Mouse (Mus musculus) forebrain, embryonic 16.5 days (tissue): ENCODE measurements around the gene Minpp1. TPM values are rescaled to one million over a fixed set of nuclear protein-coding genes. Genes with fewer than 3 reads are reported as not detected.
A peak's percentile ranks its signal among the peaks of the same experiment; 100 is the strongest.

ENCODE experiments used
- ATAC-seq: fragments of 200-750 bp; cut with Nextera tagmentation; 2 replicates; pipeline ENCODE4 v1.8.0; 2017; ENCODE audit warnings: mild to moderate bottlenecking, moderate library complexity
- H3K27ac ChIP-seq: fragments of 300-500 bp; sonication (generic); 2 replicates; pipeline ENCODE4 v1.5.1; 2014; ENCODE audit warnings: low read length, control low read depth
- H3K27me3 ChIP-seq: fragments of 300-500 bp; sonication (generic); replicated peaks from 2 replicates; pipeline ENCODE4 v1.6.1; 2014; ENCODE audit warnings: low read length; ENCODE audit not compliant: control insufficient read depth, insufficient read depth
- H3K36me3 ChIP-seq: fragments of 300-500 bp; sonication (generic); 2 replicates; pipeline ENCODE4 v1.6.1; 2014; ENCODE audit not compliant: control insufficient read depth, insufficient read depth
- H3K4me1 ChIP-seq: fragments of 300-500 bp; sonication (generic); replicated peaks from 2 replicates; pipeline ENCODE4 v1.6.1; 2014; ENCODE audit warnings: low read length; ENCODE audit not compliant: control insufficient read depth, insufficient read depth
- H3K4me2 ChIP-seq: fragments of 300-500 bp; sonication (generic); 2 replicates; pipeline ENCODE4 v1.6.1; 2014; ENCODE audit warnings: mild to moderate bottlenecking, low read length, control low read depth
- H3K4me3 ChIP-seq: fragments of 300-500 bp; sonication (generic); replicated peaks from 2 replicates; pipeline ENCODE4 v1.5.1; 2014; ENCODE audit warnings: mild to moderate bottlenecking, low read length, control low read depth
- H3K9ac ChIP-seq: fragments of 300-500 bp; sonication (generic); replicated peaks from 2 replicates; pipeline ENCODE4 v1.6.1; 2014; ENCODE audit warnings: low read depth, low read length, control low read depth
- H3K9me3 ChIP-seq: fragments of 300-500 bp; sonication (generic); 2 replicates; pipeline ENCODE4 v1.6.1; 2016; ENCODE audit warnings: low read length; ENCODE audit not compliant: control insufficient read depth
- WGBS: fragments of 180-500 bp; shearing (Covaris S2); extraction: QIAGEN DNeasy Blood & Tissue Kit; methylation state at CpG from one replicate; pipeline ENCODE4 v1.1.7; 2014; 5-methylcytosine and 5-hydroxymethylcytosine counted together
- polyA plus RNA-seq: library from polyadenylated mRNA; unstranded; fragments of >200 nt; fragmentation: Nextera tagmentation; extraction: Ambion mirVana; gene quantifications from 2 replicates; pipeline ENCODE4 v1.2.1, GENCODE M21; 2015

The Minpp1 gene
- polyA plus RNA-seq, 1 experiment from 2014 or later, result 49.5 TPM

- H3K9ac ChIP-seq, result no peak overlapping the region
- no peaks in the 10 kb centered on the region for H3K27me3 ChIP-seq
- H3K4me3 ChIP-seq, result no peak overlapping the region
- no peaks in the 10 kb centered on the region for H3K4me1 ChIP-seq
- WGBS, result 88% methylated on average over 6 of the region's 6 CpGs
- no peak overlapping the region for H3K4me2 ChIP-seq
- no peak for ATAC-seq
- peaks cover 14% of the 10 kb centered on the region for H3K36me3 ChIP-seq
- H3K9me3 ChIP-seq, result no peaks in the 10 kb centered on the region
- no peak overlapping the region for H3K27ac ChIP-seq
Observed at GRCm38 (mm10) chr19:32497411-32497810, 11.8 kb downstream of the Minpp1 start.

GRCm38 (mm10) chr19:32498002-32498401, 12.4 kb downstream of the Minpp1 start:
- Histone ChIP-seq H3K9me3 (no peaks in the 10 kb centered on the region), H3K4me1 (no peaks in the 10 kb centered on the region), H3K4me3 (no peak overlapping the region), H3K36me3 (peaks cover 14% of the 10 kb centered on the region), H3K9ac (no peak overlapping the region), H3K4me2 (no peak overlapping the region), H3K27me3 (no peaks in the 10 kb centered on the region), H3K27ac (no peak overlapping the region)
- WGBS, result 98% methylated on average over 5 of the region's 5 CpGs
- ATAC-seq, result no peak

- no peak overlapping the region for H3K27ac ChIP-seq
- H3K4me3 ChIP-seq, result no peak overlapping the region
- no peaks in the 10 kb centered on the region for H3K27me3 ChIP-seq
- no peaks in the 10 kb centered on the region for H3K9me3 ChIP-seq
- no peaks in the 10 kb centered on the region for H3K4me1 ChIP-seq
- WGBS, result 83% methylated on average over 6 of the region's 6 CpGs
- no peak overlapping the region for H3K9ac ChIP-seq
- ATAC-seq, result 0 out of 2 replicates have a peak, but pooled peaks have one; percentile 28
- H3K4me2 ChIP-seq, result no peak overlapping the region
- H3K36me3 ChIP-seq, result peaks cover 12% of the 10 kb centered on the region
Observed at GRCm38 (mm10) chr19:32501414-32501813, 15.8 kb downstream of the Minpp1 start.

GRCm38 (mm10) chr19:32506081-32506480, 20.5 kb downstream of the Minpp1 start:
- WGBS, result 89% methylated on average over 8 of the region's 8 CpGs
- Histone ChIP-seq H3K36me3 (0 out of 2 replicates have a peak, but pooled peaks cover 2% of the 10 kb centered on the region), H3K9me3 (no peaks in the 10 kb centered on the region), H3K4me1 (no peaks in the 10 kb centered on the region), H3K27me3 (no peaks in the 10 kb centered on the region), H3K9ac (no peak overlapping the region), H3K27ac (no peak overlapping the region), H3K4me2 (no peak overlapping the region), H3K4me3 (no peak overlapping the region)
- ATAC-seq, result no peak

GRCm38 (mm10) chr19:32506514-32506913, 20.9 kb downstream of the Minpp1 start:
- Histone ChIP-seq H3K4me2 (no peak overlapping the region), H3K27ac (no peak overlapping the region), H3K4me3 (no peak overlapping the region), H3K36me3 (no peaks in the 10 kb centered on the region), H3K9me3 (no peaks in the 10 kb centered on the region), H3K4me1 (no peaks in the 10 kb centered on the region), H3K27me3 (no peaks in the 10 kb centered on the region), H3K9ac (no peak overlapping the region)
- 94% methylated on average over 5 of the region's 5 CpGs for WGBS
- no peak for ATAC-seq

- Histone ChIP-seq H3K27me3 (no peaks in the 10 kb centered on the region), H3K9me3 (no peaks in the 10 kb centered on the region), H3K4me1 (no peaks in the 10 kb centered on the region), H3K9ac (no peak overlapping the region), H3K27ac (no peak overlapping the region), H3K4me2 (no peak overlapping the region), H3K36me3 (peaks cover 1% of the 10 kb centered on the region; the same call in 1 of the 2 replicates), H3K4me3 (no peak overlapping the region)
- ATAC-seq, result no peak
- 89% methylated on average over 6 of the region's 6 CpGs for WGBS
Observed at GRCm38 (mm10) chr19:32507100-32507499, 21.5 kb downstream of the Minpp1 start.

- Histone ChIP-seq H3K4me3 (no peak overlapping the region), H3K4me1 (no peaks in the 10 kb centered on the region), H3K9me3 (no peaks in the 10 kb centered on the region), H3K27ac (no peak overlapping the region), H3K4me2 (no peak overlapping the region), H3K9ac (no peak overlapping the region), H3K36me3 (peaks cover 3% of the 10 kb centered on the region; the same call in 1 of the 2 replicates), H3K27me3 (no peaks in the 10 kb centered on the region)
- ATAC-seq, result no peak
- WGBS, result 84% methylated on average over 9 of the region's 9 CpGs
Observed at GRCm38 (mm10) chr19:32507526-32507925, 22.0 kb downstream of the Minpp1 start.

- H3K9me3 ChIP-seq, result no peaks in the 10 kb centered on the region
- H3K4me1 ChIP-seq, result no peaks in the 10 kb centered on the region
- H3K36me3 ChIP-seq, result peaks cover 6% of the 10 kb centered on the region
- no peak overlapping the region for H3K9ac ChIP-seq
- WGBS, result 83% methylated on average over 3 of the region's 3 CpGs
- no peak overlapping the region for H3K4me3 ChIP-seq
- no peak overlapping the region for H3K27ac ChIP-seq
- H3K27me3 ChIP-seq, result no peaks in the 10 kb centered on the region
- H3K4me2 ChIP-seq, result no peak overlapping the region
- ATAC-seq, result no peak
Observed at GRCm38 (mm10) chr19:32510267-32510666, 24.7 kb downstream of the Minpp1 start.

GRCm38 (mm10) chr19:32510962-32511361, 25.4 kb downstream of the Minpp1 start:
- ATAC-seq, result no peak
- Histone ChIP-seq H3K27me3 (no peaks in the 10 kb centered on the region), H3K27ac (no peak overlapping the region), H3K4me3 (no peak overlapping the region), H3K9me3 (no peaks in the 10 kb centered on the region), H3K4me1 (no peaks in the 10 kb centered on the region), H3K4me2 (no peak overlapping the region), H3K9ac (no peak overlapping the region), H3K36me3 (peaks cover 9% of the 10 kb centered on the region)
- WGBS, result 96% methylated on average over 6 of the region's 6 CpGs

- H3K36me3 ChIP-seq, result peaks cover 17% of the 10 kb centered on the region
- no peak overlapping the region for H3K4me2 ChIP-seq
- H3K4me1 ChIP-seq, result no peaks in the 10 kb centered on the region
- no peak for ATAC-seq
- H3K4me3 ChIP-seq, result no peak overlapping the region
- no peak overlapping the region for H3K27ac ChIP-seq
- no peaks in the 10 kb centered on the region for H3K27me3 ChIP-seq
- no peak overlapping the region for H3K9ac ChIP-seq
- no peaks in the 10 kb centered on the region for H3K9me3 ChIP-seq
- 33% methylated on average over 1 of the region's 1 CpGs for WGBS
Observed at GRCm38 (mm10) chr19:32512518-32512917, 26.9 kb downstream of the Minpp1 start.
